Mouse (Mus musculus): ENCODE measurements at regions not wholly inside any gene's neighbourhood (a gene's known extent, or its start where the extent isn't known, plus 50 kb on each side); places are given as distances from the start of the nearest gene placed in this dataset.
A peak's percentile ranks its signal among the peaks of the same experiment; 100 is the strongest.

- H3K9ac ChIP-seq (ENCODE audit: low read length) = no peak overlapping the region
- no peak for ATAC-seq (ENCODE audit: low FRiP score, low TSS enrichment)
- no peaks in the 10 kb centered on the region for H3K36me3 ChIP-seq (ENCODE audit: control insufficient read depth, insufficient read depth, low read length)
- no peaks in the 10 kb centered on the region; the same call in 1 of the 2 replicates for H3K4me1 ChIP-seq (replicated peaks; ENCODE audit: control insufficient read depth, insufficient read depth)
- DNase-seq (ENCODE audit: low spot score) = no peak
- TF ChIP-seq EP300 (optimal IDR thresholded peaks at IDR 0.05) (no peak), CTCF (IDR thresholded peaks at IDR 0.05; ENCODE audit: low read depth) (no peak)
- no peak overlapping the region for H3K27ac ChIP-seq (replicated peaks)
- no peaks in the 10 kb centered on the region for H3K9me3 ChIP-seq (ENCODE audit: control insufficient read depth, low read length)
- no peak overlapping the region for H3K4me3 ChIP-seq (ENCODE audit: low read depth, low read length)
- H3K27me3 ChIP-seq (ENCODE audit: control insufficient read depth, insufficient read depth, low read length) = no peaks in the 10 kb centered on the region
- no peak overlapping the region for H3K4me2 ChIP-seq (replicated peaks; ENCODE audit: low read depth)
- 32% methylated on average over 1 of the region's 1 CpGs for WGBS
Measured at GRCm38 (mm10) chr9:61819836-61820235, 94.5 kb downstream of the Rplp1 start.

GRCm38 (mm10) chr9:61816589-61817179, 97.7 kb downstream of the Rplp1 start:
- H3K27me3 ChIP-seq (ENCODE audit: control insufficient read depth, insufficient read depth, low read length) = no peaks in the 10 kb centered on the region
- DNase-seq (ENCODE audit: low spot score) (no peak), ATAC-seq (ENCODE audit: low FRiP score, low TSS enrichment) (0 out of 2 replicates have a peak, but pooled peaks have one; percentile 2)
- no peak overlapping the region for H3K9ac ChIP-seq (ENCODE audit: low read length)
- 74% methylated on average over 11 of the region's 11 CpGs for WGBS
- no peak for TF ChIP-seq EP300 (optimal IDR thresholded peaks at IDR 0.05)
- no peak for TF ChIP-seq CTCF (IDR thresholded peaks at IDR 0.05; ENCODE audit: low read depth)
- no peaks in the 10 kb centered on the region for H3K9me3 ChIP-seq (ENCODE audit: control insufficient read depth, low read length)
- H3K4me2 ChIP-seq (replicated peaks; ENCODE audit: low read depth) = no peak overlapping the region
- H3K36me3 ChIP-seq (ENCODE audit: control insufficient read depth, insufficient read depth, low read length) = no peaks in the 10 kb centered on the region
- no peaks in the 10 kb centered on the region; the same call in 1 of the 2 replicates for H3K4me1 ChIP-seq (replicated peaks; ENCODE audit: control insufficient read depth, insufficient read depth)
- H3K27ac ChIP-seq (replicated peaks) = no peak overlapping the region
- H3K4me3 ChIP-seq (ENCODE audit: low read depth, low read length) = no peak overlapping the region

GRCm38 (mm10) chr9:61815995-61816394, 98.3 kb downstream of the Rplp1 start:
- no peak for ATAC-seq (ENCODE audit: low FRiP score, low TSS enrichment)
- 40% methylated on average over 10 of the region's 10 CpGs for WGBS
- Histone ChIP-seq H3K4me2 (replicated peaks; ENCODE audit: low read depth) (no peak overlapping the region), H3K4me3 (ENCODE audit: low read depth, low read length) (no peak overlapping the region), H3K36me3 (ENCODE audit: control insufficient read depth, insufficient read depth, low read length) (no peaks in the 10 kb centered on the region), H3K4me1 (replicated peaks; ENCODE audit: control insufficient read depth, insufficient read depth) (no peaks in the 10 kb centered on the region; the same call in 1 of the 2 replicates), H3K9me3 (ENCODE audit: control insufficient read depth, low read length) (no peaks in the 10 kb centered on the region), H3K9ac (ENCODE audit: low read length) (no peak overlapping the region), H3K27ac (replicated peaks) (no peak overlapping the region), H3K27me3 (ENCODE audit: control insufficient read depth, insufficient read depth, low read length) (no peaks in the 10 kb centered on the region)
- DNase-seq (ENCODE audit: low spot score) = no peak
- 0 out of 2 replicates have a peak, but pooled peaks have one; percentile 23 for TF ChIP-seq CTCF (IDR thresholded peaks at IDR 0.05; ENCODE audit: low read depth)
- no peak for TF ChIP-seq EP300 (optimal IDR thresholded peaks at IDR 0.05)

GRCm38 (mm10) chr9:61813291-61813690, 101.1 kb downstream of the Rplp1 start:
- 0 out of 2 replicates have a peak, but pooled peaks cover under 1% of the 10 kb centered on the region for H3K4me1 ChIP-seq (replicated peaks; ENCODE audit: control insufficient read depth, insufficient read depth)
- TF ChIP-seq CTCF (IDR thresholded peaks at IDR 0.05; ENCODE audit: low read depth) = no peak
- no peak for TF ChIP-seq EP300 (optimal IDR thresholded peaks at IDR 0.05)
- no peak overlapping the region for H3K27ac ChIP-seq (replicated peaks)
- no peak for ATAC-seq (ENCODE audit: low FRiP score, low TSS enrichment)
- H3K4me2 ChIP-seq (replicated peaks; ENCODE audit: low read depth) = no peak overlapping the region
- H3K4me3 ChIP-seq (ENCODE audit: low read depth, low read length) = no peak overlapping the region
- no peaks in the 10 kb centered on the region for H3K36me3 ChIP-seq (ENCODE audit: control insufficient read depth, insufficient read depth, low read length)
- 78% methylated on average over 3 of the region's 3 CpGs for WGBS
- no peak for DNase-seq (ENCODE audit: low spot score)
- no peak overlapping the region for H3K9ac ChIP-seq (ENCODE audit: low read length)
- no peaks in the 10 kb centered on the region for H3K27me3 ChIP-seq (ENCODE audit: control insufficient read depth, insufficient read depth, low read length)
- H3K9me3 ChIP-seq (ENCODE audit: control insufficient read depth, low read length) = no peaks in the 10 kb centered on the region

GRCm38 (mm10) chr9:61812315-61812714, 102.0 kb downstream of the Rplp1 start:
- WGBS = 66% methylated on average over 9 of the region's 9 CpGs
- Histone ChIP-seq H3K27me3 (ENCODE audit: control insufficient read depth, insufficient read depth, low read length) (no peaks in the 10 kb centered on the region), H3K36me3 (ENCODE audit: control insufficient read depth, insufficient read depth, low read length) (no peaks in the 10 kb centered on the region), H3K4me1 (replicated peaks; ENCODE audit: control insufficient read depth, insufficient read depth) (0 out of 2 replicates have a peak, but pooled peaks cover 3% of the 10 kb centered on the region), H3K27ac (replicated peaks) (no peak overlapping the region), H3K9me3 (ENCODE audit: control insufficient read depth, low read length) (no peaks in the 10 kb centered on the region), H3K4me2 (replicated peaks; ENCODE audit: low read depth) (no peak overlapping the region), H3K4me3 (ENCODE audit: low read depth, low read length) (no peak overlapping the region), H3K9ac (ENCODE audit: low read length) (no peak overlapping the region)
- no peak for DNase-seq (ENCODE audit: low spot score)
- 0 out of 2 replicates have a peak, but pooled peaks have one; percentile 19 for ATAC-seq (ENCODE audit: low FRiP score, low TSS enrichment)
- TF ChIP-seq CTCF (IDR thresholded peaks at IDR 0.05; ENCODE audit: low read depth) (no peak), EP300 (optimal IDR thresholded peaks at IDR 0.05) (no peak)

- ATAC-seq (ENCODE audit: low FRiP score, low TSS enrichment) (no peak), DNase-seq (ENCODE audit: low spot score) (no peak)
- Histone ChIP-seq H3K4me3 (ENCODE audit: low read depth, low read length) (no peak overlapping the region), H3K9me3 (ENCODE audit: control insufficient read depth, low read length) (no peaks in the 10 kb centered on the region), H3K27ac (replicated peaks) (no peak overlapping the region), H3K27me3 (ENCODE audit: control insufficient read depth, insufficient read depth, low read length) (no peaks in the 10 kb centered on the region), H3K4me1 (replicated peaks; ENCODE audit: control insufficient read depth, insufficient read depth) (0 out of 2 replicates have a peak, but pooled peaks cover 3% of the 10 kb centered on the region), H3K4me2 (replicated peaks; ENCODE audit: low read depth) (no peak overlapping the region), H3K36me3 (ENCODE audit: control insufficient read depth, insufficient read depth, low read length) (no peaks in the 10 kb centered on the region), H3K9ac (ENCODE audit: low read length) (no peak overlapping the region)
- TF ChIP-seq EP300 (optimal IDR thresholded peaks at IDR 0.05) = no peak
- TF ChIP-seq CTCF (IDR thresholded peaks at IDR 0.05; ENCODE audit: low read depth) = no peak
- 56% methylated on average over 4 of the region's 4 CpGs for WGBS
Measured at GRCm38 (mm10) chr9:61810456-61810855, 103.9 kb downstream of the Rplp1 start.

Measured in stomach, postnatal 0 days (tissue).